12 mouse cellular contexts compared by ENCODE assay signal in the genomic region with DNA sequence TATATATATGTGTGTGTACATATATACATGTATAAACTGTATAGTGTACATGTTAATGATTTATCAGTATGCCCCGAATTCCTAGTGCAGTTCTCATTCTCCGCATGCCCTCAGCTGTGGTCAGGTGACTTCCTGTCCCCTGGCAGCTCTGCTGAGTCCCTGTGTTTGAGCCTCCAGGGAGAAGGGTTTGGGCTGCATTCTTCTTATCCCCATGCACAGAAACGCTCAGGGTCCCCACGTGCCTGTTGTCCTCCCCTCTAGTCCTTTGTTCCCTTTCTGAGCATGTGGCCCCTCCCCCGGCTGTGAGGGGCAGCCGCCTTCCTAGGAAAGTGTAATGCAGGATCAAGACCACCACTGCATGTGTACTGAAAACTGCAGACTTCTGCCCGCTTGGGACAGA. TPM values are rescaled to one million over a fixed set of nuclear protein-coding genes. Genes with fewer than 3 reads are reported as not detected.
DNase-seq lines count a peak whose midpoint lies in the region; ATAC-seq lines count a peak whose summit lies in the region.
"Had no signal": no experiment of that assay in that cellular context is flagged by ENCODE, and none has a peak within 500 bp of the region (broad histone marks: within the 10 kb centered on the region; RNA-seq: fewer than 3 reads in every experiment).

No protein-coding gene starts in this region.

- no peak overlapping the region for H3K27ac ChIP-seq in heart, embryonic 16.5 days (ENCODE audit: low read length)
- H3K27ac ChIP-seq in neural tube, embryonic 15.5 days (replicated peaks), result no peak overlapping the region
- peak overlapping the region; percentile 44; the same call in 1 of the 2 replicates for H3K27ac ChIP-seq in hindbrain, embryonic 13.5 days
- H3K27ac ChIP-seq in stomach, embryonic 14.5 days (ENCODE audit: low read length), result no peak overlapping the region

- H3K9me3 ChIP-seq in heart, embryonic 16.5 days (replicated peaks; ENCODE audit: control insufficient read depth, low read length), result no peaks in the 10 kb centered on the region
- H3K9me3 ChIP-seq in neural tube, embryonic 15.5 days (replicated peaks), result no peaks in the 10 kb centered on the region
- no peaks in the 10 kb centered on the region for H3K9me3 ChIP-seq in hindbrain, embryonic 13.5 days
- no peaks in the 10 kb centered on the region for H3K9me3 ChIP-seq in stomach, embryonic 14.5 days (ENCODE audit: control insufficient read depth, low read depth, low read length)

- H3K4me1 ChIP-seq in heart, embryonic 16.5 days (ENCODE audit: control insufficient read depth, insufficient read depth, low read length), result peaks cover 24% of the 10 kb centered on the region
- H3K4me1 ChIP-seq in neural tube, embryonic 15.5 days, result 0 out of 2 replicates have a peak, but pooled peaks cover 3% of the 10 kb centered on the region
- peaks cover 27% of the 10 kb centered on the region for H3K4me1 ChIP-seq in hindbrain, embryonic 13.5 days (replicated peaks)
- H3K4me1 ChIP-seq in stomach, embryonic 14.5 days (ENCODE audit: control insufficient read depth, insufficient read depth, low read length), result no peaks in the 10 kb centered on the region

- intact Hi-C loops in heart, postnatal 36 days (cut with DNase I), result no loop called here

- H3K9ac ChIP-seq in heart, embryonic 16.5 days (ENCODE audit: low read length), result peak overlapping the region; percentile 39; the same call in 1 of the 2 replicates
- H3K9ac ChIP-seq in neural tube, embryonic 15.5 days (replicated peaks), result no peak overlapping the region
- 0 out of 2 replicates have a peak overlapping the region, but pooled peaks have one; percentile 35 for H3K9ac ChIP-seq in hindbrain, embryonic 13.5 days
- H3K9ac ChIP-seq in stomach, embryonic 14.5 days (replicated peaks; ENCODE audit: low read depth, low read length), result no peak overlapping the region

- no peaks in the 10 kb centered on the region for H3K27me3 ChIP-seq in heart, embryonic 16.5 days (ENCODE audit: control insufficient read depth, insufficient read depth, low read length)
- no peaks in the 10 kb centered on the region for H3K27me3 ChIP-seq in neural tube, embryonic 15.5 days (replicated peaks)
- no peaks in the 10 kb centered on the region for H3K27me3 ChIP-seq in hindbrain, embryonic 13.5 days
- H3K27me3 ChIP-seq in stomach, embryonic 14.5 days (ENCODE audit: control insufficient read depth, insufficient read depth, low read length), result no peaks in the 10 kb centered on the region

- H3K4me3 ChIP-seq in heart, embryonic 16.5 days (ENCODE audit: low read length), result no peak overlapping the region
- H3K4me3 ChIP-seq in neural tube, embryonic 15.5 days (replicated peaks), result no peak overlapping the region
- no peak overlapping the region for H3K4me3 ChIP-seq in hindbrain, embryonic 13.5 days
- H3K4me3 ChIP-seq in stomach, embryonic 14.5 days (ENCODE audit: low read depth, low read length), result no peak overlapping the region

- ATAC-seq in heart, embryonic 16.5 days (replicated peaks; ENCODE audit: extremely low read depth, insufficient read depth, low FRiP score), result no peak
- ATAC-seq in neural tube, embryonic 15.5 days (ENCODE audit: low FRiP score), result no peak
- ATAC-seq in hindbrain, embryonic 13.5 days (ENCODE audit: low FRiP score), result peak; percentile 19; the same call in 1 of the 2 replicates
- 0 out of 2 replicates have a peak, but pooled peaks have one; percentile 19 for ATAC-seq in stomach, embryonic 14.5 days (ENCODE audit: insufficient number of reproducible peaks, insufficient read depth, low FRiP score, low read depth)
- no peak for ATAC-seq in megakaryocyte-erythroid progenitor cell, adult 5-6 weeks (replicated peaks; ENCODE audit: low FRiP score, low TSS enrichment, poor library complexity, severe bottlenecking)

- H3K4me2 ChIP-seq in heart, embryonic 16.5 days (ENCODE audit: low read depth, low read length), result no peak overlapping the region
- no peak overlapping the region for H3K4me2 ChIP-seq in neural tube, embryonic 15.5 days
- no peak overlapping the region for H3K4me2 ChIP-seq in hindbrain, embryonic 13.5 days
- no peak overlapping the region for H3K4me2 ChIP-seq in stomach, embryonic 14.5 days (replicated peaks; ENCODE audit: low read depth, low read length)

- H3K36me3 ChIP-seq in heart, embryonic 16.5 days (ENCODE audit: control insufficient read depth, insufficient read depth), result peaks cover 10% of the 10 kb centered on the region
- peaks cover 33% of the 10 kb centered on the region for H3K36me3 ChIP-seq in neural tube, embryonic 15.5 days
- H3K36me3 ChIP-seq in hindbrain, embryonic 13.5 days, result peaks cover 37% of the 10 kb centered on the region
- H3K36me3 ChIP-seq in stomach, embryonic 14.5 days (ENCODE audit: control insufficient read depth, insufficient read depth, low read length), result peaks cover 5% of the 10 kb centered on the region; the same call in 1 of the 2 replicates

- DNase-seq in heart, postnatal 36 days, result no peak
- peak; percentile 41 for DNase-seq in neural tube, embryonic 10.5 days (ENCODE audit: extremely low spot score, low spot score)
- no peak for DNase-seq in yolk sac, embryonic 10.5 days (ENCODE audit: low spot score)
- DNase-seq: cerebellum, adult 9-10 months; heart, adult 18-20 months; lung, adult 18-20 months had no signal

- WGBS in heart, embryonic 16.5 days, result 19% methylated on average over 7 of the region's 7 CpGs
- 16% methylated on average over 7 of the region's 7 CpGs for WGBS in neural tube, embryonic 15.5 days
- WGBS in hindbrain, embryonic 13.5 days, result 6% methylated on average over 7 of the region's 7 CpGs
- 14% methylated on average over 7 of the region's 7 CpGs for WGBS in stomach, embryonic 14.5 days

RNA-seq across cellular contexts. Expression of a gene that starts 3.8 kb away (rescaled TPM):
- 47.6 and 84.1 TPM in 2 replicates for polyA plus RNA-seq in heart, embryonic 16.5 days (2015; fragmentation: Nextera tagmentation; extraction: Ambion mirVana)
- 10 to 100 TPM; 46.4 to 54.6 TPM for total RNA-seq in heart, postnatal 36 days (2021)
- 0.15 and 0.19 TPM in 2 replicates for polyA plus RNA-seq in neural tube, embryonic 15.5 days (2015; fragmentation: Nextera tagmentation; extraction: Ambion mirVana)
- 0.13 and 0.21 TPM in 2 replicates for polyA plus RNA-seq in hindbrain, embryonic 13.5 days (2015; fragmentation: Nextera tagmentation; extraction: Ambion mirVana)
- polyA plus RNA-seq in stomach, embryonic 14.5 days (2014; fragmentation: Nextera tagmentation; extraction: Ambion mirVana), result not detected in 2 replicates
- total RNA-seq in megakaryocyte-erythroid progenitor cell, adult 5-6 weeks (2014; fragmentation: Nextera tagmentation), result not detected in 2 replicates
- total RNA-seq in megakaryocyte-erythroid progenitor cell, adult 5-6 weeks (2017), result not detected in 2 replicates
- polyA plus RNA-seq: large intestine, adult 2 months had no signal

RNA-seq across cellular contexts. Expression of a gene that starts 22.7 kb away (rescaled TPM):
- 21.9 and 23.0 TPM in 2 replicates for polyA plus RNA-seq in heart, embryonic 16.5 days (2015; fragmentation: Nextera tagmentation; extraction: Ambion mirVana)
- total RNA-seq in heart, postnatal 36 days (2021), result under 1 TPM; 0.39 to 0.68 TPM
- polyA plus RNA-seq in neural tube, embryonic 15.5 days (2015; fragmentation: Nextera tagmentation; extraction: Ambion mirVana), result 5.5 and 12.4 TPM in 2 replicates
- 13.8 and 13.9 TPM in 2 replicates for polyA plus RNA-seq in hindbrain, embryonic 13.5 days (2015; fragmentation: Nextera tagmentation; extraction: Ambion mirVana)
- polyA plus RNA-seq in stomach, embryonic 14.5 days (2014; fragmentation: Nextera tagmentation; extraction: Ambion mirVana), result 39.3 and 44.4 TPM in 2 replicates
- 34.4 and 34.9 TPM in 2 replicates for total RNA-seq in megakaryocyte-erythroid progenitor cell, adult 5-6 weeks (2014; fragmentation: Nextera tagmentation)
- total RNA-seq in megakaryocyte-erythroid progenitor cell, adult 5-6 weeks (2017), result 13.6 and 24.9 TPM in 2 replicates

RNA-seq across cellular contexts. Expression of a gene that starts 54.5 kb away (rescaled TPM):
- 2.7 and 3.9 TPM in 2 replicates for polyA plus RNA-seq in heart, embryonic 16.5 days (2015; fragmentation: Nextera tagmentation; extraction: Ambion mirVana)
- 1 to 10 TPM; 6.6 to 7.4 TPM for total RNA-seq in heart, postnatal 36 days (2021)
- polyA plus RNA-seq in neural tube, embryonic 15.5 days (2015; fragmentation: Nextera tagmentation; extraction: Ambion mirVana), result 34.4 and 35.0 TPM in 2 replicates
- polyA plus RNA-seq in hindbrain, embryonic 13.5 days (2015; fragmentation: Nextera tagmentation; extraction: Ambion mirVana), result 50.5 and 58.0 TPM in 2 replicates
- polyA plus RNA-seq in stomach, embryonic 14.5 days (2014; fragmentation: Nextera tagmentation; extraction: Ambion mirVana), result 20.6 and 21.9 TPM in 2 replicates
- total RNA-seq in megakaryocyte-erythroid progenitor cell, adult 5-6 weeks (2014; fragmentation: Nextera tagmentation), result 1.8 and 6.5 TPM in 2 replicates
- total RNA-seq in megakaryocyte-erythroid progenitor cell, adult 5-6 weeks (2017), result 0.42 and 2.3 TPM in 2 replicates

Comparison
In these comparisons a context has a peak if more than half of its experiments do, and no peak if none do; other contexts are left out.
1. ATAC-seq: peak in hindbrain, embryonic 13.5 days (single experiment) and stomach, embryonic 14.5 days (single experiment); none in heart, embryonic 16.5 days (single experiment), neural tube, embryonic 15.5 days (single experiment) and megakaryocyte-erythroid progenitor cell, adult 5-6 weeks (single experiment).
2. H3K9ac ChIP-seq: peak in heart, embryonic 16.5 days (single experiment) and hindbrain, embryonic 13.5 days (single experiment); none in neural tube, embryonic 15.5 days (single experiment) and stomach, embryonic 14.5 days (single experiment).
3. RNA of a gene that starts 3.8 kb away (polyA plus RNA-seq): 47.6 to 84.1 TPM in heart, embryonic 16.5 days; 0.15 to 0.19 TPM in neural tube, embryonic 15.5 days, 0.13 to 0.21 TPM in hindbrain, embryonic 13.5 days and not detected in stomach, embryonic 14.5 days; every median in the first group is over 10 times any median in the second.